Mouse (Mus musculus) kidney, adult 2 months (tissue): ENCODE results near the gene Sar1b.

Source experiments
- CTCF ChIP-seq: fragments of 200-500 bp; conservative IDR thresholded peaks from 2 replicates; pipeline ENCODE4 v1.5.1; 2011; ENCODE audit warnings: low read depth, mild to moderate bottlenecking, control low read depth, low read length, moderate library complexity, mixed read lengths; ENCODE audit not compliant: insufficient read depth, insufficient read length
- POLR2A ChIP-seq: fragments of 200-500 bp; IDR thresholded peaks from one replicate; pipeline ENCODE4 v1.6.1; 2011; ENCODE audit warnings: low read depth, low read length, control low read depth

DNA sequence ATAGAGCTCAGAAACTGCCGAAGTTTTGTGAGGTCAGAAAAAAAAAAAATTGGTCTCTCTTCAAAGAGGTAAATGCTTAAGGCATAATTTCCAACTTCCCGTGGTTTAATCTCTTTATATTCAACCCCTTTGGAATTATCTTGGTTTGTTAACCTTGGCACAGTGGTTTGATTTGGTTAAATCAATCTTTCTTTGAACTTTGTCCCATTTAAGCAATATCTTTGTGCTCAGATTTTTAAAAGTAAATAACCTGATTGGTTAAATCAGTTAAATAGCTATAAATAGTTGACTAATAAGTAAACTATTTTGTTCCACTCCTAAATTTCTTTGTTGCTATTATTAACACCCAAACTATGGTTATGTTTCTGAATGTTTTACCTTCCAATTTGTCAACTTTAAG lies 4.2 kb upstream of the Sar1b start:
- TF ChIP-seq POLR2A (no peak), CTCF (no peak)
